Mouse (Mus musculus) lung, postnatal 25 days (tissue): ENCODE results near the gene Cfap300.

Experiments
- DNase-seq: peaks from one replicate; pipeline ENCODE4 v3.0.0; 2022; ENCODE audit warnings: low spot score

The Cfap300 gene

GRCm38 (mm10) chr9:8042338-8043043 lies at the start of gene Cfap300:
Cfap300 (minus strand) TSS chr9:8042823.
- peak; percentile 96 for DNase-seq

GRCm38 (mm10) chr9:8078882-8079281 lies 36.3 kb upstream of the Cfap300 start:
- DNase-seq = no peak

GRCm38 (mm10) chr9:8074345-8074744 lies 31.7 kb upstream of the Cfap300 start:
- DNase-seq = peak; percentile 26

DNA sequence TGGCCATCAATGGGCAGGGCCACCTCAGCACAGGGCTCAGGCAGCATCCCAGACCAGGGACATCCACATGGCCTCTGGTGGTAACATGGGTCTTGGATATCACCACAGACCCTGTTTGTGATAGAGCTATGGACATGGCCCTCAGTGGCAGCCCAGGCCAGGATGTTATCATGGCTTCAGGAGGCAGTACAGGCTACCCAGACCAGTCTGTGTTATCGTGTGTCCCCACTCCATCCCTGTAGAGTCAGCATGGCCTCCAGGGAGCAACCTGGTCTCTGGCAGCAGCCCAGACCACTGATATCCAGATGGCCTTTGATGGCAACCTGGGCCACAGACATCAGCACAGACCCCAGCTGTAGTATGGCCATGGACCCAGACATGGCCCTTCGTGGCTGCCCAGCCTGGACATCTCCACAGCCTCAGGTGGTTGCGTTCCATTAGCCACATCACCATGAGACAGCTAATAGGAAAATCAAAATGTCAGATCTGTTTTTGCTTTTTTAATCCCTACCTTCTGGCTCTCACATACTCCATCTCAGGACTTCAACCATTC lies 30.7 kb upstream of the Cfap300 start:
- no peak for DNase-seq

DNA sequence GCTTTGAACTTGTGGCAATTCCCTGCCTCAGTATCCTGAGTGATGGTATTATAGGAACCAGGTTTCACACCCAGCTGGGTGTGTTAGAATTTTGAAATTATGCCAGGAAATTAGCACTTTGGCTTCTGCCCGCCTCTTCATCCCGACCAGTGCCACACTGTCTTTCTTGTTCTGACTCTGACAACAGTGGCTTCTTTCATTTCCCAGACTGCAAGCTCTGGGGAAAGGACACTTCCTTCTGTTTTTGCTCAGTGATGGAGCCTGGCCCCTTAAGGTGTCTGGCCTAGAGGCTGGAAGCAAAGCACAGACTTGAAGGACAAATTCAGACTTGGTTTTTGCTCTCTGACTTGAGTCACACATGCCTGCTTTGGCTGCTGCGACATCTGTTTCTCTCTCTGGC lies 17.0 kb upstream of the Cfap300 start:
- DNase-seq = no peak

DNA sequence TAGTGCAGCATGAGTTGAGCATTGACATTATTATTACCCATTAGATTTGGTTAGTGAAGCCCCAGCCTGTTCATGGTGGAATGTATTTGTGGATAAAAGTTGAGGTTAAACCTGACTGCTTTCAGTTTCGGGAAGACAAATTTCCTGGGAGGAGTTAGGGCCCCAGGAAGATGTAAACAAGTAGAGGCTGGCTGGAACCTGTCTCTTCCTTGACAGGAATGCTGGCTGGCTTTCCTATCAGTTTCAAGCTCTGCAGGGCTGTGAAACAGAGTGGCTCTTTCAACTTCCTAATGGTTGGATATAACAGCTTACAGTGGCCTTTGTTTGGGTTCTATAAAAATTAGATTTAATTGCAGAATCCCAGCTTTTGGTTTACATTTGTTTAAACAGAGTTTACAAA lies 12.2 kb upstream of the Cfap300 start:
- no peak for DNase-seq

DNA sequence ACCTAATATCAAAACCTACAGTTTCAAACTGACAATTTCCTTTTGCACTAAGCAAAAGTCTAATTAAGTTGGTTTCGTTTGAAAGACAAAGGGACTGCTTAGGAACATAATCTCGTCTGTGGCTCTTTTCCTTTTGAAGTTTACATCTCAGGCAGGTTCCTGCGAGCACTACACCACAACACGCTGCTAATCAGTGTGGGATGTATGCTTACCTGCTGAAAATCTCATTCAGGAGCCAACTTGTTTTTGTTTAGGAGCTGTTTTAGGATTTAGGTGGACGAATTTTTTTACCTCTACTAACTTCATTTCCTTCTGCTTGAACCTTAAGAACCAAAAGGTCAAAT lies 393 bp upstream of the Cfap300 start:
- DNase-seq = no peak

- peak; percentile 40 for DNase-seq
Observed at GRCm38 (mm10) chr9:8035546-8035945, 7.1 kb downstream of the Cfap300 start.

DNA sequence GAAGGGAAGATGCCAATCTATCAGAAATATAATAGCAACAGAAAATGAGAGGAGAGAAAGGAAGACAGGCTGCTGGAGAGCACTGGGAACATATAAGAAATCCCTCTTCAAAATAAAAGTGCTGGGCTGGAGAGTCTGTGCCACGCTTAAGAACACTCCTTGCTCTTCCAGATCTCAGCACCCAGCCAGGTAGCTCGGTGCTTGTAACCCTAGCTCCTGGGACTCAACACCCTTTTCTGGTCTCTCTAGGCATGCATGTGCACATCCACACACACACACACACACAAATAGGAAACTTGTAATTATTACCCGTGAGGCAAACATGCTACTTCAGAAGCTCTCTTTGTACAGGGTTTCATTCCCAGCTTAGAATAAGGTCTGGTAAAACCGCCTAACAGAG lies 7.5 kb downstream of the Cfap300 start:
- DNase-seq = no peak

DNA sequence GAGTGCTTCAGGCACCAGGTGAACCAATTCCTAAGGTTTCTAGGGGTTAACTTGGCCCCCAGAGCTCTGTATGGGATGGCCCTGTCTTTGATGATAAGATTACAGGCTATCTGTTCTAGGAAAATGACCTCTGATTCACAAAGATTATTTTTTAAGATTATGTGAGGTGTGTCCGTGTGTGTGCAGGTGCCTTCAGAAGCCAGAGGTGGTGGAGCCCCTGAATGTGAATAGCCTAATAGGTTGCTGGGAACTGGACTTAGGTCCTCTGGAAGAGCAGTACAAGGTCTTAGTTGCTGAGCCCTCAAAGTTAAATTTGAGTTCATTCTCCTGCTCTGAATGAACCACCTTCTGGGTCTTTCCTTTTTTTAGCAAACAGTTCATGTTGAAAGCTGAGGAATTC lies 8.5 kb downstream of the Cfap300 start:
- no peak for DNase-seq

DNA sequence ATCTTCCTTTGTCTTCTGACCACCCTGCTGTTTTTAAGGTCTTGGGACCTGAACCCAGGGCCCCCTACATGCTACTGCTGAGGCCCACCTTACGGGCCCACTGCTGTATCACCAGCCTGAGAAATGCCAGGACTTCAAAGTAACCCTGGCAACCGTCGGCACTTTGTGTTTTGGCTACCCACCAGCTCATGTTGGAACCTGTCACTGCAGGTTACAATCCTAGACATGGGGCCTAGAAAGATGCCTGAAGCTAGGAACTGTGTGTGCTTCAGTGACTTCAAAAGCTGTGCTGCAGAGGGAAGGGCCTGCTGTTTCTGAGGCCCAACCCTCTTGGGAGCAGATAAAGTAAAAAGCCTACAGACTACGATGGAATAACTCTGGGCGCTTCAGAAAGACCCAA lies 9.8 kb downstream of the Cfap300 start:
- DNase-seq = no peak

GRCm38 (mm10) chr9:8018609-8019008 lies 24.0 kb downstream of the Cfap300 start:
- no peak for DNase-seq

- peak; percentile 47 for DNase-seq
Observed at GRCm38 (mm10) chr9:8017253-8017913, 25.2 kb downstream of the Cfap300 start.

- peak; percentile 89 for DNase-seq
Observed at GRCm38 (mm10) chr9:8004370-8004991, 38.1 kb downstream of the Cfap300 start, which contains the start of gene Yap1. Yap1 (minus strand) TSS chr9:8004596.

- DNase-seq = peak; percentile 45
Observed at GRCm38 (mm10) chr9:8003301-8004271, 39.0 kb downstream of the Cfap300 start.

GRCm38 (mm10) chr9:8002806-8003205 lies 39.8 kb downstream of the Cfap300 start:
- no peak for DNase-seq

DNA sequence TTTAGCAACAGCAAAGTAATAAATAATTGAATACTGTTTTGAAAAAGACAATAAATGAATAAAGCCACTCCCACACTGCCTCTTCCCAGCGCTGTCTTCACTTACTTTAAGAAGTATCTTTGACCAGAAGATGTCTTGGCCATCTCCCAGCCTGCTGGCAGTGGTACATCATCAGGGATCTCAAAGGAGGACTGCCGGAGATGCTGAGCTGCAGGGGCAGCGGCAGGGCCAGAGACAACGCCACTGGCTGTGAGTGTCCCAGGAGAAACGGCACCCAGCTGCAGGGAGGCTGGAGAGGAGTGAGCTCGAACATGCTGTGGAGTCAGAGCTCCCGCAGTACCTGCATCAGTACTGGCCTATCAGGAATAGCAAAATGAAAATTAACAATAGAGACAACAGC lies 41.3 kb downstream of the Cfap300 start:
- DNase-seq = no peak

GRCm38 (mm10) chr9:7994275-7994674 lies 48.3 kb downstream of the Cfap300 start:
- DNase-seq = no peak

GRCm38 (mm10) chr9:7992651-7993050 lies 50.0 kb downstream of the Cfap300 start:
- no peak for DNase-seq

DNA sequence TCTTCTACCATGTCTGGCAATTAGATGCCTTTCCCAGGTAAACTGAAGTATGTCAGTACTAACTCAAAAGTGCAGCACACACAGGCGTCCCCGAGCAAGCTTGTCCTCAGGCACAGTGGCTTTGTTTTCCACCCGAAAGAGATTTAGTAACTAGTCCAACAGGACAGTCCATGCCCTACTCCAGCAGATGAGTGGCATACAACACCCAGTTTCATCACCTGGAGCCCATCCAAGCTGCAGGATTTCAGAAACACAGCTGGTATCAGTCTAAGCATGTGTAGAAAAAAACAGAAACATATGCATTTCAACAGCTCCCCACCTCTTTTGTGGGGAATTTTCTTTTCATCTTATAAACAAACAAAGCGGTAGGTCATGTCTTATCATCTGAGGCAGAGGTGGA lies 51.7 kb downstream of the Cfap300 start:
- no peak for DNase-seq

DNA sequence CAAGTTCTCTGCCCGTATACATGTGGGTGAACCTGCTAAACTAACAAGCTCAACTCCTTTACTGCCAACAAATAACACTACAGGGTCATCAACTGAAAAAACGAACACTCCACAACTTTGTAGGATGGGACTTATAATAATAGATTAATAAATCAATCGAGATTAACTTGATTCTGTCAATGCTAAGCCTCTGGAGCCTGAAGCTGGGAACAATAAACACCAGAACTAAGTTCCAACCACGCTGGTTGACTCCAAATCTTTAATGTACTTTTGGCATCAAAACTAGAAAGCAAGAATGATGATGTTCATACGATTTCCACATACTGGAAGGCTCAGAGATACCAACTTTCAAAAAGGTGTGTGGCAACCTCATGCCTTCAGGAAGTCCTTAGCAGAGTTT lies 55.5 kb downstream of the Cfap300 start:
- DNase-seq = no peak

GRCm38 (mm10) chr9:7984287-7984686 lies 58.3 kb downstream of the Cfap300 start:
- no peak for DNase-seq
